Mouse (Mus musculus) hematopoietic stem cell, adult 5-6 weeks (primary cell): ENCODE measurements around the gene Rpl10-ps3. TPM values are rescaled to one million over a fixed set of nuclear protein-coding genes. Genes with fewer than 3 reads are reported as not detected.

Experiments used
- ATAC-seq, 2 experiments: fragments of 125-278 bp in 1 of 2; replicated peaks in 1 of 2; 2 replicates each; pipeline ENCODE4 v1.8.0; 2016 to 2017; ENCODE audit warnings: inconsistent platforms in 2 of 2, mild to moderate bottlenecking in 2 of 2, moderate number of reproducible peaks in 2 of 2, low read depth in 1 of 2, moderate TSS enrichment in 1 of 2; ENCODE audit not compliant: low FRiP score in 2 of 2, poor library complexity in 2 of 2, severe bottlenecking in 2 of 2, insufficient read depth in 1 of 2, low TSS enrichment in 1 of 2
- total RNA-seq: library from RNA; stranded (forward); fragments of 172-1452, 232-1000 nt; gene quantifications from 2 replicates; pipeline ENCODE4 v1.2.3, GENCODE M21; 2017

The Rpl10-ps3 gene
- total RNA-seq, 1 experiment from 2014 or later: 291 TPM

DNA sequence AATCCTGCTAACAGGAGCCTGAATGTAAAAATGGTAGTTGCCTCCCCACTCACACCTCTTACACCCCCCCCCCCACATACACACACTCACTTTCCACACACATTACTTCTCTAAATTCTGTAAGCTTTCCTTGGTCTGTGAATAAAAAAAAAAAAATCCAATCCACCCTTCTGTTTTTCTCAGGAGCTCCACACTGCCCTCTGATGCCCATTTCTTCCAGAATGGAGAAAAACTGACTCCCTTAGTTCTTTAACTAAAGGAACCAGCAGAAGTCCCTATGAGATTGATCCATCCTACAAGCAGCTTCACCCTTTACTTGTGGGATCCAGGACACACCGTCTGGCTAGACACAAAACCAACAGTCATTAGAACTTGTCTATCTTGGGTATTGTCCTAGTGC is 24.0 kb downstream of the Rpl10-ps3 start:
- no peak for ATAC-seq

DNA sequence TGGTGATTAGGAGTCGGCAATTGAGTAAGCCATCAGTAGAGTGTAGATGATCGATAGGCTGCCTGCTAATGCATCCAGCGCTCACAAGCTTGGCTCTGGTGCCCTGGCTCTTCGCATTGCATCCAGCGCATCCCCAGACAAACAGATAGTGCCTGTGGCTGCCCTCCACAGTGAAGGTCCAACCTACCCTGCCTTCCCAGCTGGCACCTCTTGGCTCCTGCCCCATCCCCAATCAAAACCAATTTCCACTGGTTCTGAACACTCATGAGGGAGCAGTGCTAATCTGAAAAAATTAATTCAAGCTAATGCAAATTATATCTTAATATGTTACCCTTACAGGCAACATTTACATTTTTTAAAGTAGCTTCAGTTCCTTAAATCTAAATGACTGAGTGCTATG is 25.3 kb downstream of the Rpl10-ps3 start:
- ATAC-seq: no peak

- ATAC-seq: no peak
Observed at GRCm38 (mm10) chr9:50317299-50317698, 27.5 kb downstream of the Rpl10-ps3 start.

GRCm38 (mm10) chr9:50315650-50316049 is 29.1 kb downstream of the Rpl10-ps3 start:
- ATAC-seq: no peak

- no peak for ATAC-seq
Observed at GRCm38 (mm10) chr9:50311036-50311545, 33.7 kb downstream of the Rpl10-ps3 start.

- ATAC-seq: no peak
Observed at GRCm38 (mm10) chr9:50305666-50306402, 38.9 kb downstream of the Rpl10-ps3 start.

DNA sequence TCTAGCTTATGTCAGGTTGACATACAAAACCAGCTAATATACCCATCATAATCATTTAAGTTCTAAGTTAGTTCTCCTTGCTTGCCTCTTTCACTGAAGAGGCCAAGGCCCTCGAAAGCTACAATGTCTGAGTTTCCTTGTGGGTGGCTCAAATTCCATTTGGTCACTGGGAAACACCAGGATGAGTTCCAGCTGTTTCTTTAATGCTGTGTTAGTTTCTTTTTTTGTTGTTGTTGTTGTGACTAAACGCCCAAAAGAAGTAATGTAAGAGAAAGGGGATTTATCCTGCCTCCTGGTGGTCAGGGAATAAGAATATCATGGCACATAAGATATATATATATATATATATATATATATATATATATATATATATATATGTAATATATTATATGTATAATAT is 39.7 kb downstream of the Rpl10-ps3 start:
- no peak for ATAC-seq

GRCm38 (mm10) chr9:50304004-50304403 is 40.8 kb downstream of the Rpl10-ps3 start:
- no peak for ATAC-seq

GRCm38 (mm10) chr9:50301722-50302121 is 43.0 kb downstream of the Rpl10-ps3 start:
- ATAC-seq: no peak

DNA sequence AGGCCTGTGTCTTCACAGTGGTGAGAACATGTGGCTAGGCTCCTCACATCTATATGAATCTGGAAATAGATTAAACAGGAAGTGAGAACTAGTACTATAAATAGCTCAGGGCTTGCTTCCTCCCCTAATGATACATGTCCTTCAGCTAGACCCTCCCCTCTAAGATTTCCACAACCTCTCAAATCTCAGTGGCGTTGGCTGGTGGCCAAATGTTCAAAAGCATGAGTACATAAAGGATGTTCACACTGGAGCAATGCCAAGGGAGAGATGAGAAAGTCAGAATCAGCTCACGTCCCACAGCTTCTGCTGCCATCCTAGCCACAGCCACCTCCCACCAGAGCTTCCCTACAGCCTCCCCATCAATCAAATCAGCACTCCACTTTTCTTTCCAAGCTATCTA is 46.4 kb downstream of the Rpl10-ps3 start:
- no peak for ATAC-seq

Other genes with a start within 250 kb of the Rpl10-ps3 start
- not detected in 2 replicates for gene Plet1, start 149.6 kb upstream of the Rpl10-ps3 start, total RNA-seq
- gene Pts, start 183.8 kb upstream of the Rpl10-ps3 start, total RNA-seq: 91.9 and 128 TPM in 2 replicates
- gene Il18, start 209.9 kb upstream of the Rpl10-ps3 start, total RNA-seq: 29.5 and 36.7 TPM in 2 replicates
- 3.8 and 4.4 TPM in 2 replicates for gene Bco2, start 210.2 kb upstream of the Rpl10-ps3 start, total RNA-seq
- gene Tex12, start 216.4 kb upstream of the Rpl10-ps3 start, total RNA-seq: not detected in 2 replicates